Mouse (Mus musculus): ENCODE results near the gene Gm45808. TPM values are rescaled to one million over a fixed set of nuclear protein-coding genes. Genes with fewer than 3 reads are reported as not detected.

The Gm45808 gene
- polyA plus RNA-seq, 1 experiment from 2014 or later, result not detected

GRCm38 (mm10) chr7:45446589-45446988, 40.0 kb downstream of the Gm45808 start:
- Histone ChIP-seq H3K4me2 (ENCODE audit: low read length) (no peak overlapping the region), H3K27ac (ENCODE audit: low read length) (no peak overlapping the region), H3K4me3 (replicated peaks; ENCODE audit: low read length) (no peak overlapping the region), H3K27me3 (replicated peaks; ENCODE audit: control insufficient read depth, insufficient read depth, low read length) (no peaks in the 10 kb centered on the region), H3K9ac (replicated peaks; ENCODE audit: low read depth, low read length) (no peak overlapping the region), H3K36me3 (ENCODE audit: control insufficient read depth, insufficient read depth) (0 out of 2 replicates have a peak, but pooled peaks cover 3% of the 10 kb centered on the region), H3K4me1 (replicated peaks; ENCODE audit: control insufficient read depth, insufficient read depth, low read length) (no peaks in the 10 kb centered on the region), H3K9me3 (ENCODE audit: control insufficient read depth, low read length) (no peaks in the 10 kb centered on the region)
- no peak for ATAC-seq

- H3K4me3 ChIP-seq (replicated peaks; ENCODE audit: low read length), result no peak overlapping the region
- H3K4me1 ChIP-seq (replicated peaks; ENCODE audit: control insufficient read depth, insufficient read depth, low read length), result no peaks in the 10 kb centered on the region
- H3K9me3 ChIP-seq (ENCODE audit: control insufficient read depth, low read length), result no peaks in the 10 kb centered on the region
- no peak overlapping the region for H3K27ac ChIP-seq (ENCODE audit: low read length)
- no peak overlapping the region for H3K4me2 ChIP-seq (ENCODE audit: low read length)
- WGBS, result 90% methylated on average over 22 of the region's 22 CpGs
- no peaks in the 10 kb centered on the region for H3K27me3 ChIP-seq (replicated peaks; ENCODE audit: control insufficient read depth, insufficient read depth, low read length)
- H3K36me3 ChIP-seq (ENCODE audit: control insufficient read depth, insufficient read depth), result 0 out of 2 replicates have a peak, but pooled peaks cover 3% of the 10 kb centered on the region
- ATAC-seq, result no peak
- no peak overlapping the region for H3K9ac ChIP-seq (replicated peaks; ENCODE audit: low read depth, low read length)
These were observed 42.8 kb downstream of the Gm45808 start for GRCm38 (mm10) chr7:45443526-45444420.

DNA sequence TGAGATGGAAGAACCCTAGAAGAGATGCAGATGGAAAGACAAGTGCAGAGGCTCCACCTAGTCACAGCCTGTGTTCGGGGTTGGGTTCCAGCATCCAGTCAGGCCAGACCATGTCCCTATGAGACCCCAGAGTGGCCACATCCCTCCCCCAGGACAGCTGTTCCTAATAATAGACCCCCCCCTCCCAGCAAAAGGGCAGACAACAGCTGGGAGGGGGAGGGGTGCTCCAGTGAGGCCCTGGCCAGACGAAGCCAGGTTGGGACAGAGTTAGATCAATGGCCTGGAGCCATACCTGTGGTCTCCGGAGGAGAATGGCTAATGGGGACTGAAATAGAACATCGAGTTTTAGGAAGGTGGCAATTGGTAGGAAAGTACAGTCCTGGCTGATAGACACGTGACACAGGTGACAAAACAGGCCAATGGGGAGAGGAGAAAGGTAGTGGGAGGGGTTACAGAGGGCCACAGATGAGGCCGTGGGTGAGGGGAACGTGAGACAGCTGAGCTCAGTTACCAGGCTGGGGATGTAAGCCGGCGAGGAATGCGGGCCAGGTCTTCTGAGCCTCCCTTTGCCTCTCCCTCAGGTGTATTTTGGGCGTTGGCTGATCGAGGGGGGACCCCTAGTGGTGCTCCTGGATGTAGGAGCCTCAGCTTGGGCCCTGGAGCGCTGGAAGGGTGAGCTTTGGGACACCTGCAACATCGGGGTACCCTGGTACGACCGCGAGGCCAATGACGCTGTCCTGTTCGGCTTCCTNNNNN, 48.9 kb downstream of the Gm45808 start, which contains the start of gene Ruvbl2:
TSS of gene Ruvbl2 (minus strand) at position 576 of the 756 bp plus-strand sequence.
- Histone ChIP-seq H3K36me3 (ENCODE audit: control insufficient read depth, insufficient read depth) (no peaks in the 10 kb centered on the region), H3K9me3 (ENCODE audit: control insufficient read depth, low read length) (no peaks in the 10 kb centered on the region), H3K4me3 (replicated peaks; ENCODE audit: low read length) (no peak within 1 kb of the TSS), H3K9ac (replicated peaks; ENCODE audit: low read depth, low read length) (no peak within 1 kb of the TSS), H3K27ac (ENCODE audit: low read length) (no peak within 1 kb of the TSS), H3K4me1 (replicated peaks; ENCODE audit: control insufficient read depth, insufficient read depth, low read length) (peaks cover 25% of the 10 kb centered on the region), H3K4me2 (ENCODE audit: low read length) (no peak within 1 kb of the TSS), H3K27me3 (replicated peaks; ENCODE audit: control insufficient read depth, insufficient read depth, low read length) (no peaks in the 10 kb centered on the region)
- WGBS, result 18% methylated on average over 19 of the region's 19 CpGs
- no peak for ATAC-seq

DNA sequence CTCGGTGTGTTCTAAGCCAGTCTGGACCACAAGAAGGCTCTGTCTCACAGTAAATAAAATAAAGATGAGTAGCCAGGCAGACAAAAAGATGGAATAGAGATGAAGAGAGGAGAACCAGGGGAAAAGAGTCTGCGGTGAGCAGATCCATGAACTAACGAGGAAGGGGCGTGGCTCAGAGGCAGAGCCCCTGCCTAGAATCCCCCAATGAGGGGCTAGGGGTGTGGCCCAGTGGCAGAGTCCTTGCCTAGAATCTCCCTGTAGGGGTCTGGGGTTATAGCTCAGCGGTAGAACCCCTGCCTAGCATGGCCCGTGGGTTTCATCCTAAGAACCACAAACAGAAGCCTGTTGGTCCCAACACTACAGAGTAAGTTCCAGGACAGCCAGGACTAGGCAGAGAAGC, 49.6 kb downstream of the Gm45808 start:
- no peaks in the 10 kb centered on the region for H3K9me3 ChIP-seq (ENCODE audit: control insufficient read depth, low read length)
- no peaks in the 10 kb centered on the region for H3K36me3 ChIP-seq (ENCODE audit: control insufficient read depth, insufficient read depth)
- H3K27me3 ChIP-seq (replicated peaks; ENCODE audit: control insufficient read depth, insufficient read depth, low read length), result no peaks in the 10 kb centered on the region
- 28% methylated on average over 6 of the region's 6 CpGs for WGBS
- H3K4me1 ChIP-seq (replicated peaks; ENCODE audit: control insufficient read depth, insufficient read depth, low read length), result peaks cover 26% of the 10 kb centered on the region
- no peak overlapping the region for H3K27ac ChIP-seq (ENCODE audit: low read length)
- no peak overlapping the region for H3K9ac ChIP-seq (replicated peaks; ENCODE audit: low read depth, low read length)
- H3K4me2 ChIP-seq (ENCODE audit: low read length), result no peak overlapping the region
- no peak overlapping the region for H3K4me3 ChIP-seq (replicated peaks; ENCODE audit: low read length)
- ATAC-seq, result no peak

DNA sequence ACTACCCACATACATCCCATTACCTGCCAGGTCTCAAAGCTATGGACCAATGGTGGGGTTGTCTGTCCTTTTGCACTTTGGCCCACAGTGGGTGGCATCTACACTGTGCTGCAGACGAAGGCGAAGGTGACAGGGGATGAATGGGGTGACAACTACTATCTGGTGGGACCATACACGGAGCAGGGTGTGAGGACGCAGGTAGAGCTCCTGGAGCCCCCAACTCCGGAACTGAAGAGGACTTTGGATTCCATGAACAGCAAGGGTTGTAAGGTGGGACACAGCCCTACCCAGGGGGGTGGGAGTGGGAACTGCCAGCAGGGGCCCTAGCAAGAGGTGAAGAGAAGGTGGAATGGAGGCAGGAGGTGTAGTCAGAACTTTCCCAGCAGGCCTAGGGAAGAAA, 50.2 kb downstream of the Gm45808 start:
- peaks cover 26% of the 10 kb centered on the region for H3K4me1 ChIP-seq (replicated peaks; ENCODE audit: control insufficient read depth, insufficient read depth, low read length)
- H3K4me2 ChIP-seq (ENCODE audit: low read length), result no peak overlapping the region
- 92% methylated on average over 5 of the region's 5 CpGs for WGBS
- H3K4me3 ChIP-seq (replicated peaks; ENCODE audit: low read length), result no peak overlapping the region
- no peaks in the 10 kb centered on the region for H3K27me3 ChIP-seq (replicated peaks; ENCODE audit: control insufficient read depth, insufficient read depth, low read length)
- H3K9me3 ChIP-seq (ENCODE audit: control insufficient read depth, low read length), result no peaks in the 10 kb centered on the region
- H3K36me3 ChIP-seq (ENCODE audit: control insufficient read depth, insufficient read depth), result no peaks in the 10 kb centered on the region
- H3K27ac ChIP-seq (ENCODE audit: low read length), result no peak overlapping the region
- H3K9ac ChIP-seq (replicated peaks; ENCODE audit: low read depth, low read length), result no peak overlapping the region
- no peak for ATAC-seq

DNA sequence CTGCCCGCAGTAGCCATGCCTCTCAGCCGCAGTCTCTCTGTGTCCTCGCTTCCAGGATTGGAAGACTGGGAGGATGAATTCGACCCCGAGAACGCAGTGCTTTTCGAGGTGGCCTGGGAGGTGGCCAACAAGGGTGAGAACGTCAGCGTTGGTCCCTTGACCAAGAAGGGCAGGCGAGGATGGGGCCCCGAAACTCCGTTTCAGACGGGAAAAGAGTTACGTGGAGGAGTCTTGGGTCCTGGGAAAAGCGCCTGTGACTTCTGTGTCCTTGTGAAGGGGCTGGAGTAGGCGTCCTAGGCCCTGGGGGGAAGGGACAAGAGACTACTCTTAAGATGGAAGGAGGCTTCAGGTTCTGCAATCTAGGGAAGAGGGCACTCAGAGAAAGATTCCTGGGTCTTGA, 51.6 kb downstream of the Gm45808 start:
- Histone ChIP-seq H3K27ac (ENCODE audit: low read length) (peak overlapping the region; percentile 41; the same call in 1 of the 2 replicates), H3K4me3 (replicated peaks; ENCODE audit: low read length) (peak overlapping the region; percentile 62), H3K9ac (replicated peaks; ENCODE audit: low read depth, low read length) (peak overlapping the region; percentile 79), H3K36me3 (ENCODE audit: control insufficient read depth, insufficient read depth) (peaks cover 3% of the 10 kb centered on the region; the same call in 1 of the 2 replicates), H3K4me1 (replicated peaks; ENCODE audit: control insufficient read depth, insufficient read depth, low read length) (peaks cover 26% of the 10 kb centered on the region), H3K27me3 (replicated peaks; ENCODE audit: control insufficient read depth, insufficient read depth, low read length) (no peaks in the 10 kb centered on the region), H3K4me2 (ENCODE audit: low read length) (peak overlapping the region; percentile 83), H3K9me3 (ENCODE audit: control insufficient read depth, low read length) (no peaks in the 10 kb centered on the region)
- peak; percentile 21 for ATAC-seq
- WGBS, result under 1% methylated on average over 16 of the region's 16 CpGs

- H3K27ac ChIP-seq (ENCODE audit: low read length), result peak within 1 kb of the TSS; percentile 80
- ATAC-seq, result peak; percentile 98
- under 1% methylated on average over 45 of the region's 45 CpGs for WGBS
These were observed 52.2 kb downstream of the Gm45808 start, which contains the start of gene Gys1 for GRCm38 (mm10) chr7:45434203-45435015. Gene Gys1, plus strand, starts transcription at chr7:45434844.

GRCm38 (mm10) chr7:45433835-45434202, 52.8 kb downstream of the Gm45808 start:
- Histone ChIP-seq H3K36me3 (ENCODE audit: control insufficient read depth, insufficient read depth) (peaks cover 4% of the 10 kb centered on the region; the same call in 1 of the 2 replicates), H3K27me3 (replicated peaks; ENCODE audit: control insufficient read depth, insufficient read depth, low read length) (no peaks in the 10 kb centered on the region), H3K4me3 (replicated peaks; ENCODE audit: low read length) (peak overlapping the region; percentile 66), H3K4me2 (ENCODE audit: low read length) (peak overlapping the region; percentile 91), H3K9me3 (ENCODE audit: control insufficient read depth, low read length) (no peaks in the 10 kb centered on the region), H3K4me1 (replicated peaks; ENCODE audit: control insufficient read depth, insufficient read depth, low read length) (peaks cover 26% of the 10 kb centered on the region), H3K9ac (replicated peaks; ENCODE audit: low read depth, low read length) (peak overlapping the region; percentile 78), H3K27ac (ENCODE audit: low read length) (peak overlapping the region; percentile 80)
- no peak for ATAC-seq
- WGBS, result under 1% methylated on average over 7 of the region's 7 CpGs

More at GRCm38 (mm10) chr7:45434203-45435015, 52.2 kb downstream of the Gm45808 start, which contains the start of gene Gys1:
- peaks cover 26% of the 10 kb centered on the region for H3K4me1 ChIP-seq (replicated peaks; ENCODE audit: control insufficient read depth, insufficient read depth, low read length)
- no peaks in the 10 kb centered on the region for H3K27me3 ChIP-seq (replicated peaks; ENCODE audit: control insufficient read depth, insufficient read depth, low read length)
- no peaks in the 10 kb centered on the region for H3K9me3 ChIP-seq (ENCODE audit: control insufficient read depth, low read length)
- peak within 1 kb of the TSS; percentile 91 for H3K4me2 ChIP-seq (ENCODE audit: low read length)
- peak within 1 kb of the TSS; percentile 79 for H3K9ac ChIP-seq (replicated peaks; ENCODE audit: low read depth, low read length)
- peaks cover 4% of the 10 kb centered on the region; the same call in 1 of the 2 replicates for H3K36me3 ChIP-seq (ENCODE audit: control insufficient read depth, insufficient read depth)
- H3K4me3 ChIP-seq (replicated peaks; ENCODE audit: low read length), result peak within 1 kb of the TSS; percentile 66
